Mouse (Mus musculus) granulocyte monocyte progenitor cell, adult 5-6 weeks (primary cell): ENCODE data around the gene Rae1. TPM values are rescaled to one million over a fixed set of nuclear protein-coding genes. Genes with fewer than 3 reads are reported as not detected.

Experiments used
- ATAC-seq: replicated peaks from 2 replicates; pipeline ENCODE4 v1.8.0; 2016; ENCODE audit warnings: mild to moderate bottlenecking, moderate TSS enrichment, inconsistent platforms; ENCODE audit not compliant: poor library complexity, severe bottlenecking
- total RNA-seq, 2 experiments: library from RNA; stranded (forward) in 1 of 2; stranded (reverse) in 1 of 2; fragments of 200-712, 200-1000 nt in 1 of 2; fragments of >200 nt in 1 of 2; fragmentation: Nextera tagmentation in 1 of 2; gene quantifications; 2 replicates each; pipeline ENCODE4 v1.2.3; 2014 to 2017

The Rae1 gene
- total RNA-seq, 2 experiments from 2014 or later = 71.2 to 147 TPM

- no peak for ATAC-seq
These were observed 44.5 kb downstream of the Rae1 start for GRCm38 (mm10) chr2:173044198-173044970.

- ATAC-seq = peak; percentile 81
These were observed 46.8 kb downstream of the Rae1 start for GRCm38 (mm10) chr2:173046582-173047297.

GRCm38 (mm10) chr2:173047471-173047870 lies 47.6 kb downstream of the Rae1 start:
- no peak for ATAC-seq

GRCm38 (mm10) chr2:173048041-173048745 lies 48.3 kb downstream of the Rae1 start:
- ATAC-seq = no peak

GRCm38 (mm10) chr2:173049231-173049630 lies 49.3 kb downstream of the Rae1 start:
- no peak for ATAC-seq

GRCm38 (mm10) chr2:173049817-173050216 lies 49.9 kb downstream of the Rae1 start:
- ATAC-seq = no peak

GRCm38 (mm10) chr2:173050604-173051382 lies 50.9 kb downstream of the Rae1 start:
- ATAC-seq = no peak

GRCm38 (mm10) chr2:173052881-173053280 lies 53.0 kb downstream of the Rae1 start:
- no peak for ATAC-seq

GRCm38 (mm10) chr2:173053846-173054245 lies 53.9 kb downstream of the Rae1 start:
- ATAC-seq = no peak

GRCm38 (mm10) chr2:173056303-173056881 lies 56.5 kb downstream of the Rae1 start:
- 0 out of 2 replicates have a peak, but pooled peaks have one; percentile 7 for ATAC-seq

- peak; percentile 64 for ATAC-seq
These were observed 57.0 kb downstream of the Rae1 start for GRCm38 (mm10) chr2:173056882-173057315.

GRCm38 (mm10) chr2:173057623-173058022 lies 57.7 kb downstream of the Rae1 start:
- ATAC-seq = no peak

GRCm38 (mm10) chr2:173058263-173058662 lies 58.3 kb downstream of the Rae1 start:
- ATAC-seq = no peak

- ATAC-seq = no peak
These were observed 60.5 kb downstream of the Rae1 start for GRCm38 (mm10) chr2:173060450-173060849.

- ATAC-seq = peak; percentile 82
These were observed 61.8 kb downstream of the Rae1 start for GRCm38 (mm10) chr2:173061443-173062351.

GRCm38 (mm10) chr2:173063219-173063618 lies 63.3 kb downstream of the Rae1 start:
- no peak for ATAC-seq

- no peak for ATAC-seq
These were observed 64.9 kb downstream of the Rae1 start for GRCm38 (mm10) chr2:173064864-173065263.
